Mouse (Mus musculus) midbrain, embryonic 16.5 days (tissue): ENCODE measurements at regions not wholly inside any gene's neighbourhood (a gene's known extent, or its start where the extent isn't known, plus 50 kb on each side); places are given as distances from the start of the nearest gene placed in this dataset.

Source experiments
- ATAC-seq: fragments of 200-750 bp; cut with Nextera tagmentation; 2 replicates; pipeline ENCODE4 v1.8.0; 2017; ENCODE audit warnings: moderate TSS enrichment
- H3K27ac ChIP-seq: fragments of 300-500 bp; sonication (generic); 2 replicates; pipeline ENCODE4 v1.5.1; 2014; ENCODE audit warnings: mild to moderate bottlenecking, low read length, mixed read lengths
- H3K27me3 ChIP-seq: fragments of 300-500 bp; sonication (generic); 2 replicates; pipeline ENCODE4 v1.6.1; 2014; ENCODE audit warnings: low read depth, low read length, mixed read lengths; ENCODE audit not compliant: control insufficient read depth, insufficient read depth
- H3K36me3 ChIP-seq: fragments of 300-500 bp; sonication (generic); 2 replicates; pipeline ENCODE4 v1.6.1; 2014; ENCODE audit warnings: mild to moderate bottlenecking, low read length, moderate library complexity, mixed read lengths; ENCODE audit not compliant: control insufficient read depth, insufficient read depth
- H3K4me1 ChIP-seq: fragments of 300-500 bp; sonication (generic); 2 replicates; pipeline ENCODE4 v1.6.1; 2014; ENCODE audit warnings: mild to moderate bottlenecking, low read length, mixed read lengths; ENCODE audit not compliant: control insufficient read depth, insufficient read depth
- H3K4me2 ChIP-seq: fragments of 300-500 bp; sonication (generic); 2 replicates; pipeline ENCODE4 v1.6.1; 2014; ENCODE audit warnings: mild to moderate bottlenecking, low read length, mixed read lengths
- H3K4me3 ChIP-seq: fragments of 300-500 bp; sonication (generic); 2 replicates; pipeline ENCODE4 v1.5.1; 2014; ENCODE audit warnings: low read depth, mild to moderate bottlenecking, low read length, moderate library complexity, mixed read lengths
- H3K9ac ChIP-seq: fragments of 300-500 bp; sonication (generic); 2 replicates; pipeline ENCODE4 v1.6.1; 2014; ENCODE audit warnings: low read depth, low read length, mixed read lengths
- H3K9me3 ChIP-seq: fragments of 300-500 bp; sonication (generic); replicated peaks from 2 replicates; pipeline ENCODE4 v1.6.1; 2014; ENCODE audit warnings: mild to moderate bottlenecking, low read length, mixed read lengths; ENCODE audit not compliant: control insufficient read depth, poor library complexity, severe bottlenecking
- WGBS: fragments of 180-500 bp; shearing (Covaris S2); extraction: QIAGEN DNeasy Blood & Tissue Kit; methylation state at CpG from one replicate; pipeline ENCODE4 v1.1.7; 2014; 5-methylcytosine and 5-hydroxymethylcytosine counted together

DNA sequence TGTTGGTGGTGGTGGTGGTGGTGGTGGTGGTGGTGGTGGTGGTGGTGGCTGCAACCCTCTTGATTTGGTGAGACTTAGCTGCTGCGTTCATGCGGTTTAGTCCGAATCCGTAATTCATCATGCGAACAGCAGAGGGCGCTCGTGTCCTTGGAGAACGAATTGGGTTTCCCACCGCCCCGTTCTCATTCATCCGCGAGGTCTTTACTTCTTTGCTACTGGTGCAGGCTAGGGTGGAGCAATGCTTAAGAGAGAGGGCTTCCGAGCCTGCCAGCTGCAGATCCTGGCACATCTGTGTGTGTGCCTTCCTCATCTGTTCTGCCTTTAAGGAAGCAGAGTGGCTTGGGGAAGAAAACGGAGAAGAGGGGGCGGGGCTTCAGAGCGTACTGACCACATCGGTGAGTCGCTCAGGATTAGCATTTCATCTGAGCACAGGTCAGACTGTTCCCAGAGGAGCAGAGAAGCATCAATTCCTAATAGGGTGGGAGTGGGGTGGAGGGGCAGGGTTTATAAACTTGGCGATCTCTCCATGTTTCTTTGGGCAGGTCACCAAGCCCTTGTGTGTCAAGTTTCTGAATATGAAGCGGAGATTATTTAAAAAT is 111.7 kb upstream of the 1700012A03Rik start:
- WGBS = 5% methylated on average over 20 of the region's 20 CpGs
- peak; percentile 87 for ATAC-seq
- H3K4me1 ChIP-seq = peaks cover 10% of the 10 kb centered on the region; the same call in 1 of the 2 replicates
- H3K9ac ChIP-seq = peak overlapping the region; percentile 63
- no peaks in the 10 kb centered on the region for H3K36me3 ChIP-seq
- peak overlapping the region; percentile 81 for H3K4me2 ChIP-seq
- H3K9me3 ChIP-seq = no peaks in the 10 kb centered on the region
- peak overlapping the region; percentile 45; the same call in 1 of the 2 replicates for H3K27ac ChIP-seq
- H3K4me3 ChIP-seq = peak overlapping the region; percentile 48
- H3K27me3 ChIP-seq = peaks cover 2% of the 10 kb centered on the region; the same call in 1 of the 2 replicates

DNA sequence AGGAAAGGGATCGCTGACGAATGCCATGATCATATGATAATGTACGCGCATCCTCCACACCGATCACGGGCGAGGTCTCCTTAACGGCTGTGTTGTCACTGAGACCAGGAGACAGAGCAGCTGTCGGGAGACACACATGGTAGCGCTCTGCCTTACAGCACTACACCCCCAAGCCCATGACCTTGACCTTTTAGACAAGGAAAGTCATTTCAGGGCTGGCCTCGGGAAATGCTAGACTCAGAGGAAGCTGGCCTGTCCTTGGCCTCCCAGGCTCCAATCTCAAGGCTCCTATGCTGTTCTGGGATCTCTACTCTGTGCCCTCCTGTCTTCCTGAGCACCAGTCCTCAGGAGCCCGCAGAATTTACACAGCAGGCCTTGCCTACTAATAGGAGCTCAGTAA is 112.9 kb upstream of the 1700012A03Rik start:
- WGBS = 87% methylated on average over 12 of the region's 12 CpGs

GRCm38 (mm10) chr6:31934826-31935225 is 115.2 kb upstream of the 1700012A03Rik start:
- Histone ChIP-seq H3K4me2 (no peak overlapping the region), H3K36me3 (no peaks in the 10 kb centered on the region), H3K4me3 (no peak overlapping the region), H3K27ac (no peak overlapping the region), H3K4me1 (peaks cover 12% of the 10 kb centered on the region; the same call in 1 of the 2 replicates), H3K9ac (no peak overlapping the region), H3K9me3 (no peaks in the 10 kb centered on the region), H3K27me3 (peaks cover 2% of the 10 kb centered on the region; the same call in 1 of the 2 replicates)
- 92% methylated on average over 10 of the region's 10 CpGs for WGBS
- no peak for ATAC-seq

More for the DNA sequence above, 112.9 kb upstream of the 1700012A03Rik start:
- ATAC-seq = no peak
- H3K4me2 ChIP-seq = no peak overlapping the region
- no peaks in the 10 kb centered on the region for H3K36me3 ChIP-seq
- no peak overlapping the region for H3K27ac ChIP-seq
- no peaks in the 10 kb centered on the region for H3K9me3 ChIP-seq
- peaks cover 12% of the 10 kb centered on the region; the same call in 1 of the 2 replicates for H3K4me1 ChIP-seq
- no peak overlapping the region for H3K9ac ChIP-seq
- no peak overlapping the region for H3K4me3 ChIP-seq
- H3K27me3 ChIP-seq = peaks cover 2% of the 10 kb centered on the region; the same call in 1 of the 2 replicates

- Histone ChIP-seq H3K4me1 (peaks cover 12% of the 10 kb centered on the region; the same call in 1 of the 2 replicates), H3K9me3 (no peaks in the 10 kb centered on the region), H3K27ac (no peak overlapping the region), H3K4me3 (no peak overlapping the region), H3K27me3 (peaks cover 2% of the 10 kb centered on the region; the same call in 1 of the 2 replicates), H3K36me3 (no peaks in the 10 kb centered on the region), H3K4me2 (no peak overlapping the region), H3K9ac (no peak overlapping the region)
- no peak for ATAC-seq
- WGBS = 76% methylated on average over 8 of the region's 8 CpGs
Measured at GRCm38 (mm10) chr6:31933956-31934355, 116.1 kb upstream of the 1700012A03Rik start.

GRCm38 (mm10) chr6:31933364-31933763 is 116.7 kb upstream of the 1700012A03Rik start:
- Histone ChIP-seq H3K36me3 (no peaks in the 10 kb centered on the region), H3K4me2 (no peak overlapping the region), H3K4me1 (peaks cover 7% of the 10 kb centered on the region; the same call in 1 of the 2 replicates), H3K9ac (no peak overlapping the region), H3K27ac (no peak overlapping the region), H3K9me3 (no peaks in the 10 kb centered on the region), H3K4me3 (no peak overlapping the region), H3K27me3 (peaks cover 2% of the 10 kb centered on the region; the same call in 1 of the 2 replicates)
- ATAC-seq = 0 out of 2 replicates have a peak, but pooled peaks have one; percentile 19
- WGBS = 21% methylated on average over 5 of the region's 5 CpGs

- no peak overlapping the region for H3K27ac ChIP-seq
- peaks cover 7% of the 10 kb centered on the region; the same call in 1 of the 2 replicates for H3K4me1 ChIP-seq
- no peaks in the 10 kb centered on the region for H3K9me3 ChIP-seq
- no peak overlapping the region for H3K4me3 ChIP-seq
- WGBS = 93% methylated on average over 6 of the region's 6 CpGs
- ATAC-seq = no peak
- no peaks in the 10 kb centered on the region for H3K36me3 ChIP-seq
- H3K9ac ChIP-seq = no peak overlapping the region
- H3K4me2 ChIP-seq = no peak overlapping the region
- H3K27me3 ChIP-seq = no peaks in the 10 kb centered on the region
Measured at GRCm38 (mm10) chr6:31931116-31931515, 118.9 kb upstream of the 1700012A03Rik start.

- H3K9ac ChIP-seq = no peak overlapping the region
- WGBS = 98% methylated on average over 2 of the region's 2 CpGs
- ATAC-seq = no peak
- no peaks in the 10 kb centered on the region for H3K9me3 ChIP-seq
- H3K27me3 ChIP-seq = no peaks in the 10 kb centered on the region
- peaks cover 16% of the 10 kb centered on the region for H3K4me1 ChIP-seq
- H3K27ac ChIP-seq = no peak overlapping the region
- no peak overlapping the region for H3K4me3 ChIP-seq
- H3K36me3 ChIP-seq = no peaks in the 10 kb centered on the region
- H3K4me2 ChIP-seq = no peak overlapping the region
Measured at GRCm38 (mm10) chr6:31929165-31929564, 120.9 kb upstream of the 1700012A03Rik start.

- no peak overlapping the region for H3K27ac ChIP-seq
- ATAC-seq = no peak
- H3K36me3 ChIP-seq = no peaks in the 10 kb centered on the region
- H3K4me1 ChIP-seq = peaks cover 12% of the 10 kb centered on the region
- H3K27me3 ChIP-seq = no peaks in the 10 kb centered on the region
- H3K9me3 ChIP-seq = no peaks in the 10 kb centered on the region
- 79% methylated on average over 3 of the region's 3 CpGs for WGBS
- H3K4me2 ChIP-seq = no peak overlapping the region
- no peak overlapping the region for H3K4me3 ChIP-seq
- no peak overlapping the region for H3K9ac ChIP-seq
Measured at GRCm38 (mm10) chr6:31927181-31927580, 122.9 kb upstream of the 1700012A03Rik start.

DNA sequence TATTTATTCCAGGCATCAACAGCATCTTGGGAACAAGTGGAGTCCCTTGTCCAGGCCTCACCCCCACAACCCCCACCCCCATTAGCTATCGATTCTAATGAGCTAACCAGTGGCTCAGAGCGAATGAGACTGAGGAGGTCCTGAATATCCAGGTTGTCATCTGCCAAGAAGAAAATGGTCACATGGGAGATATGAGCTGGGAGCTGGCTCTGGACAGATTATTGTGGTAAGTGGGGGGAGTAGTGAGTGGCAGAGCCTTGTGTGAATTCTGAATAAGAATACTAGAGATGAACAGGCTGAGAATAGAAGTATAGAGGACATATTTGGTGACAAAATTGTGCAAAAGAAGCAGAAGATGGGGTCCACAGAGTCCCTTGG is 125.4 kb upstream of the 1700012A03Rik start:
- H3K4me3 ChIP-seq = no peak overlapping the region
- 63% methylated on average over 2 of the region's 2 CpGs for WGBS
- no peak overlapping the region for H3K4me2 ChIP-seq
- ATAC-seq = peak; percentile 45; the same call in 1 of the 2 replicates
- no peaks in the 10 kb centered on the region for H3K36me3 ChIP-seq
- peak overlapping the region; percentile 59 for H3K27ac ChIP-seq
- H3K9me3 ChIP-seq = no peaks in the 10 kb centered on the region
- H3K27me3 ChIP-seq = no peaks in the 10 kb centered on the region
- peaks cover 12% of the 10 kb centered on the region for H3K4me1 ChIP-seq
- H3K9ac ChIP-seq = no peak overlapping the region
